Mouse (Mus musculus): ENCODE results near the gene Usp3.

Usp3 gene

DNA sequence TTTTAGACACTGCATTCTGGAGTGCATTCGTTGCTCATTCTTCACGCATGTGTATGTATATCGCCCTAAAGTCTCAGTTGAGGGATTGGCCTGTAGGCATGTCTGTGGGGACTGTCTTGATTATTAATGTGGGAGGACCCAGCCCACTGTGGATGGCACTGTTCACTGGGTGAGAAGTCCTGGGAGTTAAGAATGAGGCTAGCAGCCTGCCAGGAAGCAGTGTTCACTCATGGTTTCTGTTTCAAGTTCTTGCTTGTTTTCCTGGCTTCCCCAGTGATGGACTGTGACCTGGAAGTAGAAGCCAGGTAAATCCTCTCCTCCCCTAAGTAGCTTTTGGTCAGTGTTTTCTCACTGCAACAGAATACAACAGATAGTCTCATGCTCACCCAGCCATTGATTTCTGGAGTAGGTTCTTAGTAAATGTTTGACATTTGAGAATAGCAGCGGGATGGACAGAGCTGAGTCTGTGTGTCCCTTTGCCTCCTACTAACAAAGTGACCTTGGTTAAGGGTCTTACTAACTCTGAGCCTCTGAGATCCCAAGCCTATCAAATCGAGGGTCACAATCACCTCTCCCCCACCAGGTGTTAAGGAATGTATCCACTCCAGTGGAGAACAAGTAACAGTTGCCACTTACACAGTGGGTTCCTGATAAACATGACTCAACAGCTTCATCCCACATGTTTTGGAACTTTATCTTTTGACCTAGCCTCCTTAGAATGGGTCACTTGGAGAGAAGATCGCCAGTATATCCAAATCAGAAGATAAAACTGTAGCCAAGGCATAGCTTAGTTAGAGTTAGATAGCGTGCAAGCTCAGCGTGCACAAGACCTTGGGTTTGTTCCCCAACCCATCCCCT lies 11.6 kb upstream of the Usp3 start:
- in situ Hi-C loops (cut with MboI, MseI) = loop anchor here (10.0 kb wide), 1 partner anchor 440 kb away; the partner anchor contains the start of gene Tpm1

DNA sequence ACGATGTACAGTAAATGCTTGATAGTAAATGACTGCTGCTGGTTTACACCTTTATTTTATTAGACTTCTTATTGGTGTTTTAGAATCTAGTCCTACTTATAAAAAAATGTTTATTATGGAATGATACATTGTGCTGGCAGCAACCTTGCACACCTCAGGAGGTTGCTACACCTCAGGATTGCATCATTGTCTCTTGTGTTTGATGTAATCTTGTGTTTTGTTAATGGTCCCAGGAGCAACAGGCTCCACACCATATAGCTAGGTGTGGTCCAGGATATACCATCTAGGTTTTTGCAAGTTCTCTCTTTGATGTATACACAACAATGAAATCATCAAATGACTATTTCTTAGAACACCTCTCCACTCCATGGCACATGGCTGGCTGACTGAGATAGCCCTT lies 11.0 kb upstream of the Usp3 start:
- in situ Hi-C loops (cut with MboI, MseI) = loop anchor here (10.0 kb wide), 1 partner anchor 441 kb away; the partner anchor contains the start of gene Tpm1

GRCm38 (mm10) chr9:66601006-66601405 lies 8.1 kb upstream of the Usp3 start:
- in situ Hi-C loops (cut with MboI, MseI) = loop anchor here (10.0 kb wide), 1 partner anchor 444 kb away; the partner anchor contains the start of gene Tpm1

DNA sequence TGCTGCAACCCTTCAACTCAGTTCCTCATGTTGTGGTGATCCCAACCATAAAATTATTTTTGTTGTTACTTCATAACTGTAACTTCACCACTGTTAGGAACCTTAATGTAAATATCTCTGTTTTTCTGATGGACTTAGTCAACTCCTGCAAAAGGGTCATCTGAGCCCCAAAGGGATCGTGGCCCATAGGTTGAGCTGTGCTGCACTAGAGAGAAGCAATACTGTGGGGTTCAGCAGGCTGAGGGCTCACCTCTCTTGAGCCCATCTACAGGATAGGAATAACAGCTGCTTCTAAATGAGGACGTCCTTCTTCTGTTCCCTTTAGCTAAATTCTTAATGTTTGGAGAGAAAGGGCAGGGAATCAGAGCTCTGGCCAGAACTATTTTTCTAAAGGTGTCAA lies 7.6 kb upstream of the Usp3 start:
- in situ Hi-C loops (cut with MboI, MseI) = loop anchor here (10.0 kb wide), 1 partner anchor 444 kb away; the partner anchor contains the start of gene Tpm1

- in situ Hi-C loops (cut with MboI, MseI) = loop anchor here (5.0 kb wide), 1 partner anchor 87 kb away; the partner anchor contains the start of gene Fbxl22
Observed at GRCm38 (mm10) chr9:66599577-66599976, 6.6 kb upstream of the Usp3 start.

GRCm38 (mm10) chr9:66598636-66599035 lies 5.7 kb upstream of the Usp3 start:
- in situ Hi-C loops (cut with MboI, MseI) = loop anchor here (5.0 kb wide), 1 partner anchor 86 kb away; the partner anchor contains the start of gene Fbxl22

DNA sequence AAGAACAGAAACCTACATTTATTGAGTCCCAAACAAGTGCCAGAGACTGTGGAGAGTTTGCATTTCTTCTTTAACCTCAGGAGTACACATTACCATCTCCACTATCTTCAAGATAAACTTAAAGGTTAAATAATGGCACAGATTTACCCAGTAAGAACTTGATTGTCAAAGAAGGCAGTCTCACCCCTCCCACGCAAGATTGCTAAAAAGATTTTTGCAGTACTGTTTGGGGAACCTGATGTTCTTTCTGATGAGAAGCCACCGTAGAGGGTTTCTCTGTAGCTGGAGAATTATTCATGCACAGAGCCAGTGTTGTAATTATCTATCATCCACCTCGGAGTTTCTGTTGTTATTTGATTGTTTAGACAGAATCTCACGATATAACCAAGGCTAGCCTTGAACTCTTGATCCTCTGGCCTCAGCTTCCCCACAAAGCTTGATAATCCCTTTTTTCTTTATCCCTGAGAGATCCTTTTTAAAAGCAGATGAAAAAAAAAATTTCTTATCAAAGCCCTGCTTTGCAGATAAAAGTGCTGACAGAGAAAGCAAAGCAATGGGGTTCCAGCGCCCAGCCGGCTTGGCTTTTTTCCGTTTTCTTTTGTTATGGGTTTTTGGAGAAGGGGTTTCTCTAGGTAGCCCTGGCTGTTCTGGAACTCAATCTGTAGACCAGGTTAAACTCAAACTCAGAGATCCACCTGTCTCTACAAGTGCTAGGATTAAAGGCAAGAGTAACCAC lies 4.7 kb upstream of the Usp3 start:
- in situ Hi-C loops (cut with MboI, MseI) = loop anchor here (5.0 kb wide), 1 partner anchor 85 kb away; the partner anchor contains the start of gene Fbxl22

GRCm38 (mm10) chr9:66597076-66597475 lies 4.1 kb upstream of the Usp3 start:
- in situ Hi-C loops (cut with MboI, MseI) = loop anchor here (5.0 kb wide), 1 partner anchor 85 kb away; the partner anchor contains the start of gene Fbxl22

DNA sequence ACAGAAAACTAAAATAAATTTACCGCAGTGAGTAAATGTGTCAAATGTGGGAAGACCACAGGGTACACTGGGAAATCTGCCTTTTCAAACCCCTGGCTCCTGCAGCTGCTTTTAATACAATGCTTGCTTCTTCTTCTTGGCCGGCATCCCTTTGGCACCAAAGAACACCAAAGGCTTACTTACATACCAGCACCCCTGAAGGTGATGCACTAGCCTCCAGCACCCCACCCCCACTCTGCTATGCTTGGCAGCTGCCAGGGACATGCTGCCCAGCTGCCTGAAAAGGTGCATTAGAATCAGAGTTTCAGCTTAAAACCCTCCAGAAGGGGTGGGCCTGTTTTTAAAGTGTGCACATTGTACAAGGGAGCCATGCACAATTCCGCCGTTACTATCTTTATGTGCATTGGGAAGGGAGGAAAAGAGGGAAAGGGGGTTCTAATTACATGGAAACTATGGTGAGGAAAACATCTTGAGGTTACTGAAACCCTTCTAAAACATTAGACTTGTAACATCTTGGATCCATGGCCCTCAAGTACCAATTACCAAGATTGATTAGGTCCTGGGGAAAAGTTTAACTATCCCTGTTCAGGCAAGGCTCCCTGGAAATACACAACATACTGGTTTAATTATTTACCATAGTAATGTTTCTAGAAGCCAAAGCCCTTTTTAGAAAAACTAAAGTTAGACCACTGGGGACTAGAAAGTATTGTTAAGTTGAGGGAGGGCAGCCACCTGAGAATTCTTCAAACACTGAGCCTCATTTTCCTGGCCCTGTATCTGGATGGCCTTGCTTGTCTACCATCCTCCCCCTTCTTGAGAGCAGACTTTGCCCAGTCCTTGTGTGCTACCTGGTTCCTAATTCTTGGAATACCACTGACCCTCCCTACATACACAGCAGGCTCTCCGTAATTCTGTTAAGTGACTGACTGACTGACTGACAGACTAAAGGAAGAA lies 3.1 kb upstream of the Usp3 start:
- in situ Hi-C loops (cut with MboI, MseI) = loop anchor here (5.0 kb wide), 1 partner anchor 84 kb away; the partner anchor contains the start of gene Fbxl22

- in situ Hi-C loops (cut with MboI, MseI) = no loop called here
Observed at GRCm38 (mm10) chr9:66594061-66594460, 1.1 kb upstream of the Usp3 start.

DNA sequence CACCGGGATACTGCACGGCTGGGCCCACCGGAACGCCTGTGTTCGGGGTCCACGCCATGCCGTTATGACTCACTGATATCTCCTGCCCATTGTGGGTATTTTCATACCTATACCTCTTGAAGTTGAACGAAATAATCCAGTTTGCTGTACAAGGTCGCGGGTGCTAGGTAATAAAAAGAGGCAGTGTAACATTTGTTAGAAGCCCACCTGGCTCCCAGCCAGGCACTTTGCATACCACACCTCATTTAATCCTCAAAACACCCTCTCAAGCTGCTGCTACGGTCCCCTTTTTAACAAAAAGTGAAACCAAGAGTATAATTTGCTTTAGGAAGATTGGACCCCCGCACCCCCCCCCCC lies 649 bp upstream of the Usp3 start:
- in situ Hi-C loops (cut with MboI, MseI) = no loop called here

GRCm38 (mm10) chr9:66591851-66592645 lies 894 bp downstream of the Usp3 start:
- in situ Hi-C loops (cut with MboI, MseI) = no loop called here

GRCm38 (mm10) chr9:66590051-66590450 lies 2.9 kb downstream of the Usp3 start:
- in situ Hi-C loops (cut with MboI, MseI) = no loop called here

DNA sequence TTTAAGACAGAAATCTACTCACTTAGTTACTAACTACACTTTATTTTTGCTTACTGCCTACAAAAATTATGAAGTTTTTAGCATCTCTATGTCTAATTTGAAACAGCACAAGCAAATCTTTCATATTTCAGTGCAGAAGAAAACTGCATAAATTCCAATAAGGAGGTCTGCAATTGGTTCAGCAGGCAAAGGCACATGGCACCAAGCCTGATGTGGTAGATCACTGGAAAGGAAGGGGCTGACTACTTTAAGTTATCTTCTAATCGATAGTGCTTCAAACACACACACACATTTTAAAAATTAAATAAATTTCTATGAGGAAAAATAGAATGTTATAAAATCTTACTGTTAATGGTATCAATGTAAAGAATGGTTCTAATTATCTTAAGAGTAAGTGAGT lies 5.9 kb downstream of the Usp3 start:
- in situ Hi-C loops (cut with MboI, MseI) = no loop called here

DNA sequence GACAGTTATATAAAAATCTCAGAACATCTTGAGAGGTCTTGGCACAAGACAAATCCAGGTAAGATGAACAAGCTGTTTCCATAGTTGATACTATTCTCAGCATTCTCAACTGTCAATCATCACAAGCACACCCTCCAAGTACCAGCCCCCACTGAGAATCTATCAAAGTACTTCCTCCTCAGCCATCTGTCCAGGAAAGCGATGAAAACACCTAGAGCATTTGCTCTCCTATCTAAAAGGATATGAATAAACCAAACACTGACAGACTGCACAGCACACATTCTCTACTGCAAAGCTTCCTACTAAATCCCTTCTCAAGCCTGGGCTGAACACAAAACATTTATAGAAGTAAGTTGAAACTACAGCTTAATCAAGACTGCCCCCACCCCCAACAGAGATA lies 6.4 kb downstream of the Usp3 start:
- in situ Hi-C loops (cut with MboI, MseI) = no loop called here

GRCm38 (mm10) chr9:66585191-66585590 lies 7.8 kb downstream of the Usp3 start:
- in situ Hi-C loops (cut with MboI, MseI) = no loop called here

DNA sequence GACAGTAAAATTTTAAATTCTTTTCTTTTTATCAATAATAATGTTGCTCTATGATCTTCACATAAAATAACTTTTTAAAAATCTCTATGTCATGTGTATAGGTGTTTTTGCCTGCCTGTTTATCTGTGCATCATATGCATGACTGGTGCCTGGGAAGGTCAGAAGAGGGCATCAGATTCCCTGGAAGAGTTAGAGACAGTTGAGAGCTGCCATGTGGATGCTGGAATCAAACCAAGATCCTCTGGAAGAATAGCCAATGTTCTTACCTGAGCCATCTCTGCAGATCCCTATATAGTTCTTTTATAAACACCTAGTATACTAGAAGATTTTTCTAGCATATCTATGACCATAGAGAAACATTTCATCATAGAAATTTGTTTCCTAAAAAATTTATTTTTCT lies 8.8 kb downstream of the Usp3 start:
- in situ Hi-C loops (cut with MboI, MseI) = no loop called here

DNA sequence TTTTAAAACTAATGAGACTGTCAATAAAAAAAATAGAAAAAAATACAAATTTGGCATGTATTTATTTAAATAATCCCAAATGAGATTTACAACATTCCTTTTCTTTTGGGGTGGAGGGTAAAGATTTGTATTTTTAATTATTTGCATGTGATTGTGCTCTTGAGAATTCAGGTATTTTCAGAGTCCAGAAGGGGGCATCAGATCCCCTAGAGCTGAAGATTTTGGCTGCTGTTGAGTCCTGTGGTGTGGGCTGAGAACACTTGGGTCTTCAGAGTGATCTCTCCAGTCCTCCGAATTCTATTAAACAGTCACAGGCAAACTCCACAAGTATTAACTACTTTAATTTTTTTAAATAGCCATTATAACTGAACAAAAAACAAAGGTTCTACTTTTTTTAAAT lies 9.7 kb downstream of the Usp3 start:
- in situ Hi-C loops (cut with MboI, MseI) = no loop called here

- in situ Hi-C loops (cut with MboI, MseI) = no loop called here
Observed at GRCm38 (mm10) chr9:66581694-66582093, 11.2 kb downstream of the Usp3 start.

DNA sequence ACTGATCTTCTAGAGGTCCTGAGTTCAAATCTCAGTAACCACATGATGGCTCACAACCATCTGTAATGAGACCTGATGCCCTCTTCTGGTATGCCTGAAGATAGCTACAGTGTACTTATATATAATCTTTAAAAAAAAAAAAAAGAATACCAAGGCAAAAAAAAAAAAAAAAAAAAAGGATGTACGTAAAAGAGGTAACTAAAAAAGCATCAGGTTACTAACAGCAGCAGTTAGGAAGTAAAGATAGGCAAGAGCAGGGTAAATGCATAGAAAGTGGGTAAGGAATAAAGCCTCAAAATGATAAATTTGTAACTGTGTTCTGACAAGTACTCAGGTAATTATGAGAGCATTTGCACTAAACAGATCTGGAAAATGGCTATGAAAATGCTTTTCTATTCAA lies 12.2 kb downstream of the Usp3 start:
- in situ Hi-C loops (cut with MboI, MseI) = no loop called here
